Mouse (Mus musculus): Measurements from ENCODE around the gene Smco2.
A peak's percentile ranks its signal among the peaks of the same experiment; 100 is the strongest.

Smco2 gene

DNA sequence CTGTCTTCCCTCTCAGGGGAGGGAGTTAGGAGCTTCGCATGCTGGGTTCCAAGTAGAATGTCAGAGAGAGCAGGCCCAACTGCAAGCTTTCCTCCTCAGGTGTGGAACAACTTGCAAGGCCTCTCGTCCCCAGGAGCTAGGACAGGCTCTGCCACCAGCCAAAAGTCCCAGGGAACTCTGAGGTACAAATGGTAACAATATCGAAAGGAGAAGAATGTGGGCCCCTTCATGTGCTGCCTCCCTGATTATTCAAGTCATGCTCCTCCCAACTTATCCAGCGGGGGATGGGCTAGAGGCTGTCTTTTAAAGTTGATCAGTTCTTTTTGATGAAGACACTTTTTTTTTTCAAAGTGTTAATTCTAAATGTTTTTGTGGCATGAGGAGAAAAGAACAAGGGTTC, at the start of gene Smco2:
Gene Smco2 (plus strand): TSS at position 55 of the 400 bp plus-strand sequence.
- no peak for DNase-seq (ENCODE audit: low read depth)

DNA sequence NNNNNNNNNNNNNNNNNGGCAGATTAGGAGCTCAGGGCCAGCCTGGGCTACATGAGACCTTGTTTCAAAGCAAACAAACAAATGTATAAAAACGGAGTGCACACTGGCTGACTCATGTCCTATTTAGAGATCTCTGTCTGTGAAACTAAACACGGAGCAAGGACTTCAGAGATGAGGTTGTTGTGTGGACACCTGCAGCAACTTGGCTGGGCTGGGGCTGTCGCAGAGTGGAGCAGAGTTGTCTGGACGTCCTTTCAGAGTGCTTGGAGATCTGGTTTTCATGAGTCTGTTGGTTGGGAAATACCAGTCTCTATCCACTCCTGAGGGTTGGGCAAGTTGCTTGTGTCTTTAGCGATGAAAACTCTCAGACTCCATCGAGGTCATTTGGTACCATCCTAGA, 39.9 kb upstream of the Smco2 start:
- no peak for DNase-seq (ENCODE audit: low read depth)

DNA sequence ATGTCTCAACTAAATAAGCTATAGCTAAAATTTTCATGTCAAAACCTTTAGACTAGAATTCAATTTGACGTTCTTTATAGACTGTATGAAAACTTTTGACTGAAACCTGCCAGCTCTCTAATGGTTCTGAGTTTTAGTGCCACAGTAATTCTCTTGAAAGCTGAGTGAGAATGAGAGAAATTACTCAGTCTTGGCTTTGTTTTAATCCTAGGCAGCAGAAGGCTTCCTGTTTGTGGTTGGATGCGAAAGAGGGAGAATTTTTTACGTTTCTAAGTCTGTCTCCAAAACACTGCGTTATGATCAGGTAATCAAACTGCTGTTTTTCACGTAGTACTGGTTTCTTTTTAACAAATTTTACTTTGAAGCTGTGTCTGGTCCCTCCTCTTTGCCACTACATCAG, 36.9 kb upstream of the Smco2 start:
- DNase-seq (ENCODE audit: low read depth): no peak

DNA sequence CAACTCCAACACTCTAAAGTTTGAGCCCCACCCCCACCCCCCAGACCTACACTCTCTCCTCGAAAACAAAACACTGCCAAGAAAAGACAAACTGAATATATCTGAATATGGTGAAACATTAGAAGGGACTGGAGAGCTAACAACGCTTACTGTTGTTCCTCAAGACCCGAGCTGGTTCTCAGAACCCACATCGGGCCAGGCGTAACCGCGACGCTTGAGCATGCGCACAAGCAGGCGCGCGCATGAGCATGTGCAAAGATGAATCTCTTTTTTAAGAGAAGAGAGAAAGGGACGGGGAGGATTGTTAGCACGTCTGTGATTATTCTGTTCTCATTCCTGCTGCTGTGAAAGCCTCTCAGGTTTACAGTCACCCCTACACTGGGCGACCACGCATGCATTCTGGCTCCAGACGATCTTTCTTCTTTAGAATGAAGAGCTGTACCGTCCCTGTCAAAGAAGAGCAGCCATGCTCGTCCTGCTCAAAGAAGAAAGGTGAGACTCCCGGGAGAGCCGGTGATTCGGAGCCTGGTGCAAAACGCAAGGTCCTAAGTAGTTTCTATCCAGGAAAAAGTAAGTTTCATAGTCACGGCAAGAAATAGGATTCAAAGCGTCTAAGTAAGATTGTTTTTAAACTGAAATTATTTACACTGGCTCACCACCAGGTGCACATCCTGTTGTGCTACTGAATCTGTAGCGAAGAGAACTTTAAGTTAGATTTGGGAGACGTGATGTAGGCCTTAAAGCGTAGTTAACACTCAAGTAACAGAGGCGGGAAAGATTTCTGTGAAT, 29.5 kb upstream of the Smco2 start:
- DNase-seq (ENCODE audit: low read depth): no peak

DNA sequence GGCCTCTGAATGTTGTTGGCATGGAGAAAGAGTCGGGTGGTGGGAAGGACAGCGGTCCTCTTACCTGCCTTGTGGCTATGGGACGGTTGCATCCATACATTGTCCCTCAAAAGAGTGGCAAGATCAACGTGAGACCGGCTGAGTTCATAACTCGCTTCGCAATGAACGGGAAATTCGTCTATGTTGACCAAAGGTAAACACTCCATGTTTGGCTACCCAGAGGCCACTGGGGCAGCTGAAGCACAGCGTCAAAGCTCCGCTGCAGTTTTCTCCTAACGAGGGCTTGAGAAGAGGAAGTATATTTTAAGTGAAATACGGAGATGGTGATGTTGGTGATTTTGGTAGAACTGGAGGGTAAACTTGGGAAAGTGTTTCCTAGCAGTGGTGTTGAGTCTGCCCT, 27.9 kb upstream of the Smco2 start:
- no peak for DNase-seq (ENCODE audit: low read depth)

DNA sequence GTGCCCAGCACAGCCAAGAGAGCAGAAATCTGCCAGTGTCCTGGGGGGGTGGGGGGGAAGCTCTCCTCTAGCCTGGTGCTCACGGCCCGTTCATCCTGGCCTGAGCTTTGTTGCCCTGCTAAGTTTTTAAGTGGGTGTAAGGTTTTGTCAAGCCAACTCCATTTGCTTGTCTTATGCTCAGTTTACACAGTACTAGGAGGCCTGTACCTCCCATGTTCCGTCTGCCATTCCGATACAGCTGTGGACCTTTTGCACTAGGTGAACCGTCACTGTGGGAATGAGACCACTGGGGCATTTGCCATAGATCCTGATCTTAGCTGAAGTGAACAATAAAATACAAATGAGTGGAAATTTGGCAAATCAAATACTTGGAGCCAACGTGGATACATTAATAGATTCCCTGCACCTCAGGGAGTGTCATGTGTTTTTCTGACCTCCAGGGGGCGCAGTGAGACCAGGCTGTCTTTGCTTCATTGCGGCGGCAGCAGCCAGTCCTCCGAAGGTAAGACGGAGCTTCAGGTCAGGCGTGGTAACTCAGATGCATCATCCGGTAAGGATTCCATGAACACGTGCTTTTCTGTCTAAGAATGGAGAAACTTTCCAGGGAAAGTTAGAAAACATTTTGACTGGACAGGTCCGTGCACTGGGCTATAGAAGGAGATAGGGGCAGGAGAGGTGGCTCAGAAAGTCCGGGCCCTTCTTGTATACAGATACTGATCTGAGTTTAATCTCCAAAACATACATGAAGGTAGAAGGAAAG, 25.0 kb upstream of the Smco2 start:
- peak; percentile 65 for DNase-seq (ENCODE audit: low read depth)

DNA sequence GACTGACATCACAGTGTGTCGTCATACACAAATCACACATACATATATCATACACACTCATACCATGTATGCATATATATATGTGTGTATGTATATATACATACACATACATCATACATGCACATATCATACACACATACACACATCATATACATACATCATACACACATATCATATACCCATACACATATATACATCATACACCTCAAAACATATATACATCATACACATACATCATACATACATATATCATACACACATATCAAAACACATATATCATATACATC, 24.5 kb upstream of the Smco2 start:
- DNase-seq (ENCODE audit: low read depth): no peak

DNA sequence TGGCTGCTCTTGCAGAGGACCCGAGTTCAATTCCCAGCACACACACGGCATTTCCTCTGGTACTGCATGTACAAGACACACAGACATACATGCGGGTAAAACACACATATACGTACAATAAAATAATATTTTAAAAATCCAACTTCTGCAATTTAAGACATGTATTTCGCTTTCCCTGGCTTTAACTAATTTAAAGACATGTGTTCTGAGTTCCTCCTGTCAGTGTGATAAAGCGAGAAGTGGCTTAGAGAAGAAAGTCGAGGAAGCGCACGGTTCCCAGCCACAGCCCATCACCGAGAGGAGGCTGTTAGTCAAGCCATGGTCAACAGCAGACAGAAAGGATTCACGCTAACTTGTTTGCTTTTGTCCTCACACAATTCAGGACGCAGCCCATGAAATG, 18.6 kb upstream of the Smco2 start:
- no peak for DNase-seq (ENCODE audit: low read depth)

DNA sequence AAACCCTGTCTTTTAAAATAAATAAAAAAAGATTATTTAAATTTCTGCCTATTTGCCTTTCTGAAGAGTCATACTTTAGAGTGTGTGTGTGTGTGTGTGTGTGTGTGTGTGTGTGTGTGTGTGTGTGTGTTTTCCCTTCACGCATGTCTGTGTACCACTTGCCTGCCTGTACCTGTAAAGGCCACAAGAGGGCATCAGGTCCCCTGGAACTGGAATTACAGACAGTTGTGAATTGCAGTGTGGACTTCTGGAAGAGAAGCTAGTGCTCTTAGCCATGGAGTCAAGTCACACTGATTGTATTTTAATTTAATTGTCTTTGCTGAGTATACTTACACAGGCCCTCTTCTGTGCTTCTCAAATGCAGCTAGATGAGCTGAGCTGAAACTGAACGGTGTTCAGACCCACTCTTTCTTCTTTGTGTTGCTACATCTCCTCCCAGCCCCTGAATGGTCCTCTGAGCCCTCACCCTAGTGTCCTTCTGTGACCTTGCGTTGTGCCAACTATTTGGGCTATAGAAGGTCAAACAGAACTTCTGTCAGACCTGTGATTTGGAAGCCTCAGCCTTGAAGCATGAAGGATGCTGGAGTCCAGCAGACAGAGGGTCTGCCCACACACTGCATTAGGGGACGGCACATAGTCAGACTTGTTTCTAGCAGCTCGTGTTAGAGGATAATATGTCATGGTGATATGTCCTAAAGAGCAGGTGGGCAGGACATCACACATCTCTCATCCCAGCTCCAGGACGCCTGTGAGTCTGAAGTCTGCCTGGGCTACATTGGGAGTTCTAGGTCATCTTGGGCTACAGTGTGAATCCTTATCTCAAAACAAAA, 16.2 kb upstream of the Smco2 start:
- DNase-seq (ENCODE audit: low read depth): peak; percentile 83

DNA sequence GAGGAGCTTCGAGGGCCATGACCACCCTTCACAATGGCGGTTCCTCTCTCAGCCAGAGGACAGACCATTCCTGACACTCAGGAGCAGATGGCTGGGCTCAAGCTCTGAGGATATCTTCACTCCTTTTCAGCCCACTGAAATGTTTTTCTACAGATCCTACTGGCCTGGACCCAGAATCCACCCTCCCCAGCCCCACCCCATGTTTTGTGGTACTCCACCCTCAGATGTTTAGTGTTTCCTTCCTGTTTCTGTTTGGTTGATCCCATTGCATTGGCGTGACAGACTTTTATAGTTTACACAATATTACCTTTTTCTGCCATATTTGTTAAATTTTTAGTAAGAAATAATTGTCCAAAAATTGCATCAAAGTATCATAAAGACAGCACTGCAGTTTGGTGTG, 15.6 kb upstream of the Smco2 start:
- DNase-seq (ENCODE audit: low read depth): no peak

DNA sequence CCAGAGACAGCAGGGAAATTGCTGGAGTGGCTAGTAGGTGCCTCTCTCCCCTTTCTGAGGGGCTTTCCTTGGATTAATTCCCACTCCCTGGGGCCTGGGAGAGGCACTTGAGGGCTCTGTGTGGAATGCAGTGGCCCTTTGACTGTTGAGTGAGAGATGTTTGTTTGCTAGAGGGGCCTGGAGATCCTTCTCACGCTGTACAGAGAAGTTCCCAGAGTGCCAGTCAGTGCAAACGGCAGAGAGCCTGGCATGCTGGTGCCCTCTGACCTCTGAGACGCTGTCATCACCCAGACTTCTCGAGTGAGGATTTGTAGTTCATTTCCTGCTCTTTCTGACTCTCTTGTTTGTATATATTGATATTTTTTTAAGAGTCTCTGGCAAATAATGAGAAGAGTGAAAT, 14.1 kb upstream of the Smco2 start:
- DNase-seq (ENCODE audit: low read depth): no peak

DNA sequence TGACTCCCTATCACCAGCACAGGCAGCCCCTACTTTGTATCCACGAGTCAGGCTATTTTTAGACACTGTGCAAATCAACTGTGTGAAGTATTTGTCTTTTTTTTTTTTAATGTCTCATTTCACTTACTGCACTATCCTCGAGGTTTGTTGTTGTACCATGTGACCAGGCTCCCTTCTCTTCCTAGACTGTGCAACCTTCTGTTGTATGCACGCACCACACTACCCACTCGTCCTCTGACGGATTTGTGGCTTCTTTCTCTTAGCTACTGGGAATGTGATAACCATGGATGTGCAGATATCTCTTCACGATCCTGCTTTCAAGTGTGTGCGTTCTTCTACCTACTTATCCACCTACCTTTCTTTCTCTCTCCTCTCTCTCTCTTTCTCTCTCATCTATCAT, 12.6 kb upstream of the Smco2 start:
- no peak for DNase-seq (ENCODE audit: low read depth)

DNA sequence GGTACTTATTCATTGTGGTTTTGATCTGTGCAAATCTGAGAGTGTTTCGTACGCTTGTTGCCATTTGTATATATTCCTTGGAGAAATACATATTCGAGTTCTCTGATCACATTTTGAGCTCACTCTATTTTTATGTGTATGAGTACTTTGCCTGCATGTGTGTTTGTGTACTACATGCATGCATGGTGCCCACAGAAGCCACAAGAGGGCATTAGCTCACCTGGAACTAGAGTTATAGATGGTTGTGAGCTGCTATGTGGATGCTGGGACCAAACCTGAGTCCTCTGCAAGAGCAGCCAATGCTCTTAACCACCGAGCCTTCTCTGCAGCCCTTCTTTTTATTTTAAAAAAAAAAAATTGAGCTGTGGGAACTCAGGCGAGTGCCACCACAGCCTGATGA, 11.5 kb upstream of the Smco2 start:
- DNase-seq (ENCODE audit: low read depth): no peak

DNA sequence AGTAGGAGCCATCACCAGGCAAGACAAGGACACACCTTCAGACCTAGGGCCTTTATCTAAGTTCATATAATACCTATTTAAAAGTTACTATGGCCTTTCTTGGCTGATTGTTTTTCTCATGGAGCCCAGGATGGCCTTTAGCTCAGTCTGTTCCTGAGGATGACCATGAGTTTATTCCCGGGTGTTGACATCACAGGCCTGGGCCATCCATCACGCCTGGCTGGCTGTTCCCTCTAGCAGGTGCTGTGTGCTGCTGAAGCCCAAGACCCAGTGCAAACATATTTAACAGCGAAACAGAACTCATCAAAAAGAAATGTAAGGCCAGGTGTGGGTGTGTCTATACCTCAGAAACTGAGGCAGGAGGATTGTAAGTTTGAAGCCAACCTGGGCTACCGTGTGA, 11.0 kb upstream of the Smco2 start:
- no peak for DNase-seq (ENCODE audit: low read depth)

DNA sequence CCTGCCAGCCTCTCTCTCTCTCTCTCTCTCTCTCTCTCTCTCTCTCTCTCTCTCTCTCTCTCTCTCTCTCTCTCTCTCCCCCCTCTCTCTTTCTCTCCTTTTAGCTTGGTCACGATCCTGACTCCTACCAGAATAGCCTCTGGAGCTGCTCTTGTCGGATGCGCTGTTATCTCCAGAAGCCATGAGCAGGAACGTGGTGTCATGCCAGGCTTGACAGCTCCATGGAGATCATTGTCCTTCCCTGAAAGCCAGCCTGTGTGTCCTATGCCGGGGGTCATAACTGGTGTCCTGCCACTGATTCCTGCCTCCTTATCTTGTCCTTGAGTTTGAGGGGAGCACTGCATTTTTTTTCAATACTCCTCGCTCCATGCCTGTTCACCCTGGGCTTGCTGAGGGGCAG, 5.0 kb upstream of the Smco2 start:
- no peak for DNase-seq (ENCODE audit: low read depth)

DNA sequence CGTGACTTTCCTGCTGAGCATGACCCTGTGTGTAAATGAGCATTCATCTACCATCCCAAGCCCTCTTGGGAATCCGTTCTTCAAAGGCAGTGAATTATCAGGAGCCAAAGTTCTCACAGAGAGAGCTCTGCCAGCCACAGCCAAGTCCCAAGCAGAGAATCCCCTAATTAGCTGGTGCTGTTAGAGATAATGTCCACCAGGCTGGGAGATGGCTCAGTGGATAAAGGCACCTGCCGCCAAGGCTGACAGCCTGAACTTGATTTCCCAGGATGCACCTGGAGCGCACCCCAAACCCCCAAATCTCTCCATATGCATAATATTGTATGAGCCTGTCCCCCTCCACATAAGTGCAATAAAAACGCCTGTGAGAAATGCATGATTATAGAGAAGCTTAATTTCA, 4.6 kb upstream of the Smco2 start:
- DNase-seq (ENCODE audit: low read depth): no peak

DNA sequence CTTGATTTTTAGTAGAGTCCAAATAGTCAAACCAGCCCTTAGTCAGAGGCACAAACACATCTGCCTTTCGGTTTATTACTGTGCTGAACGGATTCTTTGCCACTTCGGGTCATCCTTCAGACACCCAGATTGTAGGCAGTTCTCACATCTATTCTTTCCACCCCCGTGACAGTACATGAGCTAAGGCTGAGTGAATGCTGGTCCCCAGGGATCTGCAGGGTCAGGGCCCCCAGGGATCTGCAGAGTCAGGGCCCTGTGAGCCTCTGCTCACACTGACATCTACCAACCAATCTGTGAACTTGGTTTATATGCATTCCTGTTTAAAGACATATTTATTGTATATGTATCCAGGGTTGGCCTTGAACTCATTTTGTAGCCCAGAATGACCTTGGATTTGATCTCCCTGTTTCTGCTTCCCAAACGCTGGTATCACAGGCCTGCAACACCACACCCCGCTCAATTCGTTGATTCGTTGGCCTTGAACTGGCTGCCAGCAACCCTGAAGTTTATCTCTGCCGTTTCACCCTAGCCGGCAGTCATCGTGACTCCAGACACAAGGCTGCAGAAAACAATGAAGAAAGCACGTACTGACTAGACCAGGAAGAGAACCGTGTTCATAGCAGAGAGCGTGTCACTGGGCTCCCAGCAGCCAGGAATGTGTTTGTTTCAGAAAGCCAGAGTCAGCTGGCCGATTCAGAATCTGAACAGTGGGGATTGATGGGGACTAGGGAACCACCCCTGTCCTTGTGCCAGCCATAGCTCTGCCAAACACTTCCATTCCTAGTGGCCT, 3.7 kb upstream of the Smco2 start:
- no peak for DNase-seq (ENCODE audit: low read depth)

DNA sequence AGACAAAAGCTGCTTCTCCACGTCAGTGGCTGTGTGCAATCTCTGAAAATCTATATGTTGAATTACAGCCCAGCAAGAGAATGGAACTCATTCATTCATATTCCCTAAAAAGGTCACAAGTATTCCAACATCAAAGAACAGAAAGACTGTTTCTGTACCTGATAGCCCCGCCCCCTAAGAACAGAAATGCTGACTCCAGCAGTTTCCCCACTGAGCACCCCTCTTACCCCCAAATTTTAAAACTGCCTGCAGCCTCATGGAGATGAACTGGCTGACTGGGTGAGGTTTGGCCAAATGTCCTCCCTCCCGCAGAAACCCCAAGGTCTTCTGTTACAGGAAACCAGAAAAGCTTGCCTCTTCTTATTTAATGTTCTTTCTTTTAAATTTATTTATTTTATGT, 2.5 kb upstream of the Smco2 start:
- no peak for DNase-seq (ENCODE audit: low read depth)

DNA sequence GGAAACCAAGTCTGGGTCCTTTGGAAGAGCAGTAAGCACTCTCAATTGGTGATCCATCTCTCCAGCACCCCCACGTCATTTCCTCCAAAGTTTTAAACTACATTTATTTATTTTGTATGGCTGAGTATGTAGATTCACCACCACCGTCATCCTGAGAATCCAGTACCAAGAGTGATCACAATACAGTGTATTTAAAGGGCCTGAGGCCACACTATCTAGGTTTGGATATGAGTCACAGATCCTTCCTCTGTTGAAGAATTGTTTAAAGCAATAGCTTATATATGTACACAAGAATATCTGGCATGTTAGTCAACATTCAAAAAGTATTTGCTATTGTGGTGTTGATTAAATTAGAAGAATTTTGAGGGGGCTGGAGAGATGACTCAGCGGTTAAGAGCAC, 1.6 kb upstream of the Smco2 start:
- DNase-seq (ENCODE audit: low read depth): peak; percentile 45

DNA sequence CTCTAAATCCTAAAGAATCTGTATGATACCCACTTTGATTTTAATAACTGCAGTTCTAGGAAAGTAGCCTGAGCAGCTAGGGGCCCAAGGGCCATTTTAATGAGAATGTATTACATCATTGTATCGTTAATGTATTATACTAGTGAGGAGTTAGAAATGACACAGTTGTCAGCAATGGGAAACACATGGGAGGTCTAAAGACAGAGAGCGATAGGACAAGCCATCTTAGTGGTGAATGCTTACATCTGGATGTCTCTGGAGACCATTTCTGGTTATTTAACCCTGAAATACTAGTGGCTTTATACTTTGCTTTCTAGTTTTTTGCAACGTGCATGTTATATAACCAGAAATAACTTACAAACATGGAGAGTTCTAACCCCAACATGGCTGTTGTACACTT, 2.0 kb downstream of the Smco2 start:
- DNase-seq (ENCODE audit: low read depth): no peak

DNA sequence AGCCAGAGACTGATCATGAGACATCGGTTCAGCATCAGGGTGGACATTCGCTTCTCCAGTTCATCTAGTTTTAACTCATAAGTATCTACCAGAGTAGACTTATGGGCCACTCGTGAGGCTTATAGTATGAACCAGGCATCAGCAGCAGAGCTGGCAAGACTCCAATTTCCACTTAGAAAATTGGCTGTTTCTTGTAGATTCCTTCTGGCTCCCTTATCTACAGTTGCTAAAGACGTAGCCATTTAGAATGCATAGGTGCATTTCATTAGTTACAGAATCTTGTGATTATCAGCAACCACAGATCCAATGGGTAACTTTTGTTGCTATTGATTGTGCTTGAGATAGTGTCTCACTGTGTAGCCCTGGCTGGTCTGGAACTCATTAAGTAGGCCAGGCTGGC, 2.8 kb downstream of the Smco2 start:
- no peak for DNase-seq (ENCODE audit: low read depth)

DNA sequence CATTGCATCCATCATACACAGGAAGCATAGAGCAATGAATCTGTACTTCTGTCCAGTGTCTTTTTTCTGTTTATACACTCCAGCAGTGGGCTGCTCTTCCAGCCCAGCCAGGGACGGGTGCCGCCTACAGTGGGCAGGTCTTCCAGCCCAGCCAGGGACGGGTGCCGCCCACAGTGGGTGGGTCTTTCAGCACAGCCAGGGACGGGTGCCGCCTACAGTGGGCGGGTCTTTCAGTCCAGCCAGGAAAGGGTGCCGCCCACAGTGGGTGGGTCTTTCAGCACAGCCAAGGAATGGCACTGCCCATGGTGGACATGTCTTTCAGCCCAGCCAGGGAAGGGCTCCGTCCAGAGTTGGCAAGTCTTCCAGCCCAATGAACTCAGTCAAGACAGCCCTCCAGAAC, 5.3 kb downstream of the Smco2 start:
- DNase-seq (ENCODE audit: low read depth): no peak
